Mouse (Mus musculus): ENCODE measurements around the gene Gal3st1. TPM values are rescaled to one million over a fixed set of nuclear protein-coding genes. Genes with fewer than 3 reads are reported as not detected.

Gene Gal3st1
- total RNA-seq, 2 experiments from 2014 or later: 0.22 TPM; not detected in 1

- ATAC-seq (ENCODE audit: poor library complexity, severe bottlenecking): no peak
These were observed 47.9 kb downstream of the Gal3st1 start, which contains the start of gene Sec14l4 for GRCm38 (mm10) chr11:4031126-4031941. Gene Sec14l4 (plus strand): TSS chr11:4031462.

DNA sequence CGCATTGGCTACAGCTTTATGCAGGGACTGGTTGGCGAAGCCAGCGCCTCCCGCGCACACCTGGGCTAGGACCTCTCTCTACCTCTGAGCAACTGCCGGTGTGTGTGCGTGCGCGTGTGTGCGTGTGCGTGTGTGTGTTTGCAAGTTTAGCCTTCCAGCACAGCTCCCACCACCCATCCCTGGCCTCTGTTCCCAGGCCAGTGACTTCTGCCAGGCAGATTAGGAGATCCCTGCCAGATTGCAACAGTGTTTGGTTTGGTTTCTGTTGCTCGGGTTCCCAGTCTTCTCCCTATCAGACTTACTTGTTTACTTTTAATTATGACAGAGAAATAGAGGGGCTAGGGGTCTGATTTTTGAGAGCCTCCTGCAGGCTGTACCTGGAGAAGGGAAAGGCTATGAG is 48.5 kb downstream of the Gal3st1 start:
- ATAC-seq (ENCODE audit: poor library complexity, severe bottlenecking): no peak

- no peak for ATAC-seq (ENCODE audit: poor library complexity, severe bottlenecking)
These were observed 50.0 kb downstream of the Gal3st1 start for GRCm38 (mm10) chr11:4033471-4033870.

- no peak for ATAC-seq (ENCODE audit: poor library complexity, severe bottlenecking)
These were observed 50.7 kb downstream of the Gal3st1 start for GRCm38 (mm10) chr11:4034169-4034568.

DNA sequence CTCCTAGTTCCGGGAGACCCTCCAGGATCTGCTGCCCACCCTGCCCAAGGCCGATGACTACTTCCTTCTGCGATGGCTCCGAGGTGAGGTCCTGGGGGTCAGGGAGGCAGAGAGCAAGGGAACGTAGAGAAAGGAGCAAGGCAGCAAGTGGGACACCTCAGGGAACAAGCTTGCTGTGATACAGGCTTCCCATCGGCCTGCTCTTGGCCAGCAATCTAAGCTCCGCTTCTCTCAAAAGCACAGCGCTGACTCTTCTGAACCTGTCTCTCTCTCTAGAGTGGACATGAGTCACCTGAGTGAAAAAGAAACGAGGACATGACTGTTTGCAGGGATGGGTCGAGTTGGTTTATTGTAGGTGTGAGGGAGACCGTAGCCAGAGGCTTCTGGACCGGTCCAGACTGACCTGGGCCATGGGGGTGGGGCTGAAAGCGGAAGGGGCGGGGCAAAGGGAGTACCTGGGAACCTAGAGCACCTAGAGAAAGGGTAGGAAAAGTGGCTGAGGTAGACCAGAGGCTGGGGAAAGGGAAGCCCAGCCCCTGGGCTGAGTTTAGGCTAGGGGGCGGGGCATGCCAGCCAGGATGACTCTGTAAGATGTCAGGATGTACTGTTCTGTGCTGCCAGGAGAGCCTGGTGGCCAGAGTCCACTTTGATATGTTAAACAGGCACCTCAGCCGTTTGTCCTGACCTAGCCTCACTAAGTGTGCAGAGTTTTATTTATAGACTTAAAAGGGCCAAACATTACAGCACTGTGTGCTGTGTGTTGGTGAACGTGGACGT is 51.9 kb downstream of the Gal3st1 start:
- ATAC-seq (ENCODE audit: poor library complexity, severe bottlenecking): no peak

DNA sequence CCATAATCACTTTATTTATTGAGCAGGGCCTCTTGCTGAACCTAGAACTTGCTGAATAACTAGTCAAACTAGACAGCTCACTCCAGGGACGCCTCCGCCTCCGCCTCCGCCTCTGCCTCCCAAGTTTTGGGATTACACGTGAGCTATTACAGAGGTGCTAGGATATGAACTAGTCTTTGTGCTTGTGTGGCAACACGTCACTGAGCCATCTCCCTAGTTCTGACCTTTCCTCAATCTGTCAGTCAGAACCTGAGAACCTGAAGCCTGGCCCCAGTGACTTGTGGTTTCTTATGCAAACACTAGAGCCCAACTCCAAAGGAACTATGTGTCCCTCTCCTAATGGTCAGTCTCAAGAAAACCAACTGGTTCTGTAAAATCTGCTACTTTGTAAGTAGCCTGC is 52.5 kb downstream of the Gal3st1 start:
- ATAC-seq (ENCODE audit: poor library complexity, severe bottlenecking): no peak

DNA sequence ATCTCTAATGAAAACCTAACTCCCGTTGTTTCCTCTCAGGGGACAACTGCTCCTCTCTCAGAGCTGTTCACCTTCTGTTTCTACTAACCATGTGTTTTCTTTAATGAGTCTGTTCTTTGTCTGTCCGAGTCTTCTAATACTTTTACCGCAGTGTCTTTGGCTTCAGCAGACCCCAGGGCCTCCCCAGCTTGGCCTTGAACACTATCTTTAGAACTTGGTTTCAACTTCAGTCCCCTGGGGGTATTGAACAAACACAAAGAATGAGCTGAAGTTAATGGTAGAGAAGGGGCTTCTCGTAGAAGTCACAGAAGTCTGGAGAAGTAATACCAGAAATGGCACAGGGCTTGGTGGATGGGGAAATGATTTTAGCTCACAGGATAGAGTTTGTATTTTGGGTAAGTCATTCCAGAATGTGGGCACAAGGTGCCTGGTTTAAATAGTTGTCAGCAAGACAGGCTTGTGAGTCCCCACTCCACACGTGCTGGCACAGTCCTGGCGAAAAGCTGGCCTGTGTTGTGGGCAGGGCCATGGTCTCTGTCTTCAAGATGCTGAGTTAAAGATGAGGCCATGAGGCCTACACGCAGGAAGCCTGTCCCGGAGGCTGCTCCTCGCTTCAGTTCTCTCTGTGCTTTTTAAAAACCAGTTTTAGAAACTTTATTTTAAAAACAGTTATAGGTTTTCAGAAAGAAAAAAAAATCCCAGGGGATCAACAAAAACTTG is 53.1 kb downstream of the Gal3st1 start:
- ATAC-seq (ENCODE audit: poor library complexity, severe bottlenecking): no peak

DNA sequence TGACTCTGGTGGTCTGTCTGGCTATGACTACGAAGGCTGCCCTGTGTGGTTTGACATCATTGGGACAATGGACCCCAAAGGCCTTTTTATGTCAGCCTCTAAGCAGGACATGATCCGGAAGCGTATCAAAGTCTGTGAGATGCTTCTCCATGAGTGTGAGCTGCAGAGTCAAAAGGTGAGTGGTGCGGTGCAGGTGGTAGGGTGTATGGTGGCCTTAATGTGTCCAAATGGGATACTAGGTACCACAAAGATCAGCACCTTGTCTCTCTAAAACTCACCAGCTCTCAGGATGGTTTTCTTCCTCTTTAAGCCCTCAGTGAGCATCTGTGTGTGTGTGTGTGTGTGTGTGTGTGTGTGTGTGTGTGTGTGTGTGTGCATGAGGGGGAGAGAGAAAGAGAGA is 56.5 kb downstream of the Gal3st1 start:
- no peak for ATAC-seq (ENCODE audit: poor library complexity, severe bottlenecking)

- no peak for ATAC-seq (ENCODE audit: poor library complexity, severe bottlenecking)
These were observed 57.7 kb downstream of the Gal3st1 start for GRCm38 (mm10) chr11:4041123-4041625.

DNA sequence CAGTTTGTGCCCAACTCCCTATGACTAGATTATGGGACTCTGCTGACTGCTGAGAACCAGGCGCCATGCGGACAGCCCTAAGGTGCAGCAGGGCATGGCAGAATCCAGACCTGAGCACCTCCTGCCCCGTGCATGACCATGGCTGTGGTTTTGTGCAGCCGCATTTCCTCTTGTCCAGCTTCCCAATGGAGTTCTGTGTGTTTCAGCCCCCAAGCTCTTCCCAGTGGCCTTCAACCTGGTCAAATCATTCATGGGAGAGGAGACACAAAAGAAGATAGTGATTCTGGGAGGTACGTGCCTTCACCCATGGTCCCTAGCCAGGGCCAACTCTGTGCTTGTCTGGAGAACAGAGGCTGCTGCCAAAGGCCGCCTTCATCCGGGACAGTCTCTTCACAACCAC is 59.6 kb downstream of the Gal3st1 start:
- no peak for ATAC-seq (ENCODE audit: poor library complexity, severe bottlenecking)

GRCm38 (mm10) chr11:4046526-4046925 is 63.1 kb downstream of the Gal3st1 start:
- ATAC-seq (ENCODE audit: poor library complexity, severe bottlenecking): no peak

- ATAC-seq (ENCODE audit: poor library complexity, severe bottlenecking): no peak
These were observed 64.3 kb downstream of the Gal3st1 start for GRCm38 (mm10) chr11:4047766-4048165.

DNA sequence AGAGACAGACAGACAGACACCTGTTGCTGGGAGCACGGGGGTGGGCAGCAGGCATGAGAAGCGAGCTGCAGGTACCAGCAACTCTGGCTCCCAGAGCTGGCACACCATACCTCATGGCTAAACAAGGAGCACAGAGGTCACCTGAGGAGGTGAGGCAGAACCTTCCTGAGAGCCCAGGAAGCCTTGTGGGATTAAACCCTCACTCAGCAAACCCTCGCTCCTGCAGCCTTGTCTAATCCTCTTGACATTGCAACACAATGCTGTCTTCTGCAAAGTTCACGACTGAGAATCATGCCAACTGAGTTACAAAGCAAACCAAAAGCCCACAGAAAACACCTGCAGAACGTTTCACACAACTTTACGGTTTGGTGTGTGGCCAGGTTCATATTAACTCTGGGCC is 65.0 kb downstream of the Gal3st1 start:
- ATAC-seq (ENCODE audit: poor library complexity, severe bottlenecking): no peak

Other genes starting within 250 kb of the Gal3st1 start
- 0.25 TPM in 1 of 2 replicates, not detected in the other for gene Osbp2, start 119.7 kb upstream of the Gal3st1 start, total RNA-seq (2015)
- gene Osbp2, start 119.7 kb upstream of the Gal3st1 start, total RNA-seq (2017): not detected in 2 replicates
- gene 4921536K21Rik, start 88.5 kb upstream of the Gal3st1 start, total RNA-seq (2015): 0.09 TPM in 1 of 2 replicates, not detected in the other
- 0.15 TPM in 1 of 2 replicates, not detected in the other for gene 4921536K21Rik, start 88.5 kb upstream of the Gal3st1 start, total RNA-seq (2017)
- 0.41 and 0.49 TPM in 2 replicates for gene Dusp18, start 88.4 kb upstream of the Gal3st1 start, total RNA-seq (2015)
- 0.08 and 0.44 TPM in 2 replicates for gene Dusp18, start 88.4 kb upstream of the Gal3st1 start, total RNA-seq (2017)
- gene Slc35e4, start 69.0 kb upstream of the Gal3st1 start, total RNA-seq (2015): 4.0 and 4.1 TPM in 2 replicates
- 7.4 and 7.9 TPM in 2 replicates for gene Slc35e4, start 69.0 kb upstream of the Gal3st1 start, total RNA-seq (2017)
- gene Tcn2, start 51.5 kb upstream of the Gal3st1 start, total RNA-seq (2015): 108 and 109 TPM in 2 replicates
- 57.0 and 66.9 TPM in 2 replicates for gene Tcn2, start 51.5 kb upstream of the Gal3st1 start, total RNA-seq (2017)
- 28.5 and 31.1 TPM in 2 replicates for gene Pes1, start 19.7 kb upstream of the Gal3st1 start, total RNA-seq (2015)
- gene Pes1, start 19.7 kb upstream of the Gal3st1 start, total RNA-seq (2017): 60.7 and 86.6 TPM in 2 replicates
- gene 4930556J24Rik, start 6.9 kb upstream of the Gal3st1 start, total RNA-seq (2015): not detected in 2 replicates
- not detected in 2 replicates for gene 4930556J24Rik, start 6.9 kb upstream of the Gal3st1 start, total RNA-seq (2017)
- not detected in 2 replicates for gene Sec14l4, start 47.8 kb downstream of the Gal3st1 start, total RNA-seq (2015)
- gene Sec14l4, start 47.8 kb downstream of the Gal3st1 start, total RNA-seq (2017): not detected in 2 replicates
- not detected in 2 replicates for gene Sec14l3, start 81.2 kb downstream of the Gal3st1 start, total RNA-seq (2015)
- not detected in 2 replicates for gene Sec14l3, start 81.2 kb downstream of the Gal3st1 start, total RNA-seq (2017)
- 1.1 and 2.6 TPM in 2 replicates for gene Mtfp1, start 111.8 kb downstream of the Gal3st1 start, total RNA-seq (2015)
- 1.3 and 1.8 TPM in 2 replicates for gene Mtfp1, start 111.8 kb downstream of the Gal3st1 start, total RNA-seq (2017)
- 0.27 and 0.82 TPM in 2 replicates for gene Sec14l2, start 139.8 kb downstream of the Gal3st1 start, total RNA-seq (2015)
- 0.81 and 3.9 TPM in 2 replicates for gene Sec14l2, start 139.8 kb downstream of the Gal3st1 start, total RNA-seq (2017)
- gene Rnf215, start 151.6 kb downstream of the Gal3st1 start, total RNA-seq (2015): 6.3 and 7.7 TPM in 2 replicates
- 12.8 and 14.8 TPM in 2 replicates for gene Rnf215, start 151.6 kb downstream of the Gal3st1 start, total RNA-seq (2017)
- 1.1 TPM in 1 of 2 replicates, not detected in the other for gene Ccdc157, start 176.7 kb downstream of the Gal3st1 start, total RNA-seq (2015)
- gene Ccdc157, start 176.7 kb downstream of the Gal3st1 start, total RNA-seq (2017): 0.44 and 1.3 TPM in 2 replicates
- 42.2 and 42.4 TPM in 2 replicates for gene Sf3a1, start 176.7 kb downstream of the Gal3st1 start, total RNA-seq (2015)
- gene Sf3a1, start 176.7 kb downstream of the Gal3st1 start, total RNA-seq (2017): 24.8 and 28.9 TPM in 2 replicates
- gene Tbc1d10a, start 203.2 kb downstream of the Gal3st1 start, total RNA-seq (2015): 2.5 and 3.8 TPM in 2 replicates
- gene Tbc1d10a, start 203.2 kb downstream of the Gal3st1 start, total RNA-seq (2017): 5.5 and 8.3 TPM in 2 replicates
- gene Castor1, start 234.6 kb downstream of the Gal3st1 start, total RNA-seq (2015): 1.2 and 1.3 TPM in 2 replicates
- gene Castor1, start 234.6 kb downstream of the Gal3st1 start, total RNA-seq (2017): 1.1 and 2.3 TPM in 2 replicates